Mouse (Mus musculus): ENCODE results near the gene Baz2b. TPM values are rescaled to one million over a fixed set of nuclear protein-coding genes. Genes with fewer than 3 reads are reported as not detected.
A peak's percentile ranks its signal among the peaks of the same experiment; 100 is the strongest.
"Not testable (repeated sequence)": the region's sequence is repeated elsewhere in the genome, so short reads cannot be mapped to it uniquely, and the experiment has no call there.

Gene Baz2b
- polyA plus RNA-seq, 1 experiment from 2014 or later, result 37.7 TPM

DNA sequence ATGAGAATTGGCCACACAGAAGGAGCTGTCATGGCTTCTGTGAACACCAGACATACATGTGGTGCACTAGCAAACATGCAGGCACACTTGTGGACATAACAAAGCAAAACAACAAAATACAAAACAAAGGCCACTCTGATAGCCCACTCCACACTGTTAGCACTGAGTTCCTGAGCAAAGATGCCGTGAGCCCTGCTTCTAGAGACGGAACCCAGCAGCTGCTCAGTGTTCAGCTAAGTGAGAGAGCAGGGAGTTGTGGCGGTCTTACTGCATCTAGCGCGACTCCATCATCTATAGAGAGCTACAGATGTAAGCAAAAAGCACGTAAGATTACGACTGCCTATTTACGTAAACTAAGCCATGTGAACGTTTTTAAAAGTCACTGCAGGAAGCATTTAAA lies 132.0 kb downstream of the Baz2b start:
- 88% methylated on average over 9 of the region's 9 CpGs for WGBS (ENCODE audit: missing documents)
- Histone ChIP-seq H3K79me2 (ENCODE audit: inconsistent target) (peaks cover 83% of the 10 kb centered on the region), H3K4me3 (ENCODE audit: inconsistent target) (no peak overlapping the region), H3K36me3 (ENCODE audit: inconsistent target) (no peaks in the 10 kb centered on the region), H3K27ac (peak overlapping the region; percentile 75)

DNA sequence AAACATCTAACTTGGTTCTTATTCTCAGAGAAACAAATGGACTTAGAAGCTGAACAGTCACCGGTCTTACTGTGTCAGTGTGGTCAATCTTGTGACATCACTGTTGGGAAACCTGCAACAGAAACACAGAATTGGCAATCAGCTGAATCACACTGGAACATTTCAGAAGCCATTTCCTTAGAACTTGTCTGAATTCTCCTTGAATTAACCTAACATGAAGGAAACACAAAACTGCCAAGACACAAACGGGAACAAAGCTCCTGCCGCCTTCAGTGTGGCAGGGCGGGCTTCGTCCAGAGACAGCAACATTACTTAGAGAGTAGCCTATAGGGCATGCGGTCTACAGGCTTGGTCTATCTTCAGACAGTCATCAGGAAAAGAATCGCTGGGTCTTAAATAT lies 132.8 kb downstream of the Baz2b start:
- H3K27ac ChIP-seq, result peak overlapping the region; percentile 75
- peaks cover 78% of the 10 kb centered on the region for H3K79me2 ChIP-seq (ENCODE audit: inconsistent target)
- H3K4me3 ChIP-seq (ENCODE audit: inconsistent target), result no peak overlapping the region; the same call in 1 of the 2 replicates
- WGBS (ENCODE audit: missing documents), result 1% methylated on average over 7 of the region's 7 CpGs
- no peaks in the 10 kb centered on the region for H3K36me3 ChIP-seq (ENCODE audit: inconsistent target)

DNA sequence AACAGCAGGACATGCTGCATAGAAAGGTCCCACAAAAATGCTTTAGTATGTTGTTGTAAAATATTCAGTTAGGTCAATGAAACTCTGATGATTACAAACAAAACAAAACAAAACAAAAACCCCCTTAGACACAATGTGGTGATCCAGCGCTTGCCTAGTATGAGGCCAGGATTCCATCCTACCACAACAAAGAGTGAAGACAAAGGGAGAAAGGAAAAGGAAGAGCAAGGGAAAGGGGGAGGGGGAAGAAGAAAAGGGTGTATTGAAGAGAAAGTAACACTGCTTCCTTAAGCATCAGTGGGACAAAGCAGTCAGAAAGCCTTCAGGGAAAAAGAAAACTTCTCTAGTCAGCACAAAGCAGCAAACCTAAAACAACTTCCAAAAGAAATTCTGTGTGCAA lies 133.6 kb downstream of the Baz2b start:
- WGBS (ENCODE audit: missing documents), result 50% methylated on average over 1 of the region's 1 CpGs
- Histone ChIP-seq H3K79me2 (ENCODE audit: inconsistent target) (peaks cover 70% of the 10 kb centered on the region), H3K27ac (peak overlapping the region; percentile 75), H3K36me3 (ENCODE audit: inconsistent target) (no peaks in the 10 kb centered on the region), H3K4me3 (ENCODE audit: inconsistent target) (no peak overlapping the region)

DNA sequence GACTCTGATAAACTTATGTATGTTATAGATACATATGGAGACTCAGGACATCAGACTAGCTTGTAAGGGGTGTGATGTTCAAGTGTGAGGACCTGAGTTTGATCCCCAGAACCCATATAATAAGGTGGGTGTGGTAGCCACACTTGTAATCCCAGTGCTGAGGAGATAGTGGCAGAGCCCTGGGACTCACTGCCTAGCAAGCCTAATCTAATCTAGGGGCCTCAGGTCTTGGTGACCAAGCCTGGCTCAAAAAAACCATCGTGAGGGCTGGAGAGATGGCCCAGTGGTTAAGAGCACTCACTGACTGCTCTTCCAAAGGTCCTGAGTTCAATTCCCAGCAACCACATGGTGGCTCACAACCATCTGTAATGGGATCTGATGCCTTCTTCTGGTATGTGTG lies 135.8 kb downstream of the Baz2b start:
- not testable (repeated sequence) for H3K4me3 ChIP-seq (ENCODE audit: inconsistent target); H3K36me3 ChIP-seq (ENCODE audit: inconsistent target); H3K27ac ChIP-seq
- 91% methylated on average over 1 of the region's 1 CpGs for whole genome bisulfite sequencing (ENCODE audit: missing documents)
- peaks cover 60% of the 10 kb centered on the region for H3K79me2 ChIP-seq (ENCODE audit: inconsistent target)

DNA sequence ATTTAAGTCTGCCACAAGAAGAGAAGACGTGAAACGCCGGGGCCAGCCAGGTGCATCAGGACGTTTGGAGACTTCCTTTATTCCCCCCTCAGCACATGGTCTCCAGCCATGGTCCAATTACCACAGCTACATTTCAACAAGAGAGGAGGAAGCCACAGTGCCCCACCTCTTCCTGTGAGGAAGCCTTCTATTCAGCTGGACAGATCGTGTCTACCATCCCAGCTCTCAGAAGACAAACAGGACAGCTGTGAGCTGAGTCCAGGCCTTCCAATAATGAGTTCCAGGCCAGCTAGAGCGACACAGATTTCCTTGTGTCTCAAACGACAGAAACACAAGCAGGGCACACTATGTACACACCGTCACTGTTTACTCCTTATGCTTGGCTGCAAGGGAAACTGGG lies 137.8 kb downstream of the Baz2b start:
- Histone ChIP-seq H3K36me3 (ENCODE audit: inconsistent target) (no peaks in the 10 kb centered on the region), H3K79me2 (ENCODE audit: inconsistent target) (peaks cover 67% of the 10 kb centered on the region; the same call in 1 of the 2 replicates), H3K27ac (peak overlapping the region; percentile 27), H3K4me3 (ENCODE audit: inconsistent target) (no peak overlapping the region)
- WGBS (ENCODE audit: missing documents), result 5% methylated on average over 8 of the region's 8 CpGs

DNA sequence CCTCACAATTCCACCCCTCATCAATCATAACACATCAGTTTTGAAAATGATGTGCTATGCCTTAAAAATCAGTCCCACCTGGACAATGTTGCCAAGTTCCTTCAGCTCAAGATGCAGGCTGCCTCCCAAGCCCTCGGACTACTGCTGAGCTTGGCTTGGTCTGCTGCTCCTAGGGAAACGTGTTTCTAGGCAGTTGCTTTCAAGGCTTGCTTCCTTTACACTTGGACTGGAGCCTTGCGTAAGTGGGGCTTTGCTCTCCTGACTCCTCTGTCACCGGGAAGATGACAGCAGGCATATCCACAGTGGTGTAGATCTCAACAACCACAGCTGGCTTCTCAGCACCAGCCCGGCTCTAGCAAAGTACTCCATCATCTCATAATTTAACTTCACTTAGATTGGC lies 138.7 kb downstream of the Baz2b start:
- WGBS (ENCODE audit: missing documents), result 32% methylated on average over 5 of the region's 5 CpGs
- no peak overlapping the region for H3K27ac ChIP-seq
- peaks cover 70% of the 10 kb centered on the region; the same call in 1 of the 2 replicates for H3K79me2 ChIP-seq (ENCODE audit: inconsistent target)
- H3K36me3 ChIP-seq (ENCODE audit: inconsistent target), result no peaks in the 10 kb centered on the region
- H3K4me3 ChIP-seq (ENCODE audit: inconsistent target), result no peak overlapping the region

DNA sequence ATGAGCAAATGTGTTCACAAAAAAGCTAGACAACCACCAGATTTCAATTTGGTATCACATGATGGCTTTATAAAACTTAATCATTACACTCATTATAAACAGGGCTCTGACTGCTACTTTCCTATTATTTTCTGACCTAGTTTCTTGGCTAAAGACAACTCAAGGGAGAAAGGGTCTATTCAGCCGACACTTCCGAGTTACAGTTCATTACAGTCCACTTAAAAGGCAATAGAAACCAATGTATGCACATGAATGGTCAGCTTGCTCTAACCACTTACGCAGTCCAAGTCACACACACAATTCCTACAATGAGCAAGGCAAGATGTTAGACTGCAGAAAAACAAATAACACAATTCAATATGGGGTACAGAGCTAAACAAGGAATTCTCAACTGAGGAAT lies 141.2 kb downstream of the Baz2b start:
- Histone ChIP-seq H3K79me2 (ENCODE audit: inconsistent target) (peaks cover 72% of the 10 kb centered on the region; the same call in 1 of the 2 replicates), H3K27ac (no peak overlapping the region), H3K36me3 (ENCODE audit: inconsistent target) (peaks cover 14% of the 10 kb centered on the region; the same call in 1 of the 2 replicates), H3K4me3 (ENCODE audit: inconsistent target) (no peak overlapping the region)
- WGBS (ENCODE audit: missing documents), result 100% methylated on average over 3 of the region's 3 CpGs

DNA sequence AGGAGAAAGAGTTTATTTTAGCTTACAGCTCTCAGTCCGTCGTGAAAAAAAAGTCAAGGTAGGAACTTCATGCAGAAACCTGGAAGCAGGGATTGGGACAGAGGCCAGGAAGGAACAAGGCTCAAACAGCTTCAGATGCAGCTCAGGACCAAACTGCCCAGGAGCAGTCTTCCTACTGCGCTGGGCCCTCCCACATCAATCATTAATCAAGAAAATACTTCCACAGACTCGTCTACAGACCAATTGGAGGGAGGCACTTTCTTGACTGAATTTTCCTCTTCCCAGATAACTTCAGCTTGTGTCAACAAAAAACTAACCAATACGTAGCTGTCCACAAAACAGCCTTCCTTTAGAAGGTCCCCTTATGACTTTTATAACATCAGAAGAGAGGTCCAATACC lies 144.2 kb downstream of the Baz2b start:
- peaks cover 85% of the 10 kb centered on the region; the same call in 1 of the 2 replicates for H3K79me2 ChIP-seq (ENCODE audit: inconsistent target)
- no peak overlapping the region for H3K4me3 ChIP-seq (ENCODE audit: inconsistent target)
- 95% methylated on average over 5 of the region's 5 CpGs for WGBS (ENCODE audit: missing documents)
- H3K27ac ChIP-seq, result no peak overlapping the region
- H3K36me3 ChIP-seq (ENCODE audit: inconsistent target), result peaks cover 14% of the 10 kb centered on the region; the same call in 1 of the 2 replicates

DNA sequence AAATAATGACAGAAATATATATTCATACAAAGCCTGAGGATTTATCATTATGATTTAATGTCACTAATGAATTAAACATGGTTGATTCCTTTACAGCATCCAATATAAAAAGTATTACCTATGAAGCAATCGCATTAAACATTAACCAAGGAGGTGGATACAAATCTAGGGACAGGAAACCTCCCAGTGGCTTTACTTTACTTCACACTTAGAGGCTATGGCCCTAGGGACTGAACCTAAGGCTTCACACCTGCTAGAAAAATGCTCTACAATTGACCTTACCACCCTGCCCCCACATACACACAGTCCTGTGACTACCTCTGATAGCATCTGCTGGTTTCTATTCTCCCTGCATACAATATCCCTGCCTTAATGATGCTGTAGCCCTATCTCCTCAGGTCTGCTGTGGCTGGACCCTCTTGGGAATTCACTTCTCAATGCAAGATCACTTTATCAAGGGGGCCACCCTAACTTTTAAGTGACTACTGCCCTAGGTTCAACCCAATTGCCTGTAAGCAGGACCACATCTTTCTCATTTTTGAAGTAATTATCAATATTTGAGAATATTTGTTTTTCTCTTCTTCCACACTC lies 149.4 kb downstream of the Baz2b start:
- Histone ChIP-seq H3K79me2 (ENCODE audit: inconsistent target) (peaks cover 81% of the 10 kb centered on the region; the same call in 1 of the 2 replicates), H3K36me3 (ENCODE audit: inconsistent target) (peaks cover 11% of the 10 kb centered on the region; the same call in 1 of the 2 replicates), H3K27ac (no peak overlapping the region), H3K4me3 (ENCODE audit: inconsistent target) (no peak overlapping the region)
- WGBS (ENCODE audit: missing documents), result 92% methylated on average over 1 of the region's 1 CpGs

DNA sequence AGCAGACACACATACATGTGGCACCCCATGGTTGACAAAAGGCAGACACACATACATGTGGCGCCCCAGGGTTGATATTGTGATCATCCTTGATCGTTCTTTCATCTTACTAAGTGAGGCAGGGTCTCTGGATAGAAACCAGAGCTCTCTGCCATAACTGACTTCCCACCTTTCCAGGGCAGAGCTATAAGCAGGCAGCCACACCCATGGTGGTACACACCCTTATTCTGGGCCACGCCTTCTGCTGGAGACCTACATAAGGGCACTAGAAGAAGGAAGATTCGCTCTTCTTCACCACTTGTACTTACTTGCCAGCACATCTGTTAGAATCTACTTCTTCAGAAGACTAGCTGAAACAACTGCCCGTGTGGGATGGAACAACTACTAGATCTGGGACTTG lies 150.3 kb downstream of the Baz2b start:
- no peak overlapping the region for H3K27ac ChIP-seq
- H3K36me3 ChIP-seq (ENCODE audit: inconsistent target), result peaks cover 2% of the 10 kb centered on the region; the same call in 1 of the 2 replicates
- no peak overlapping the region for H3K4me3 ChIP-seq (ENCODE audit: inconsistent target)
- peaks cover 75% of the 10 kb centered on the region; the same call in 1 of the 2 replicates for H3K79me2 ChIP-seq (ENCODE audit: inconsistent target)
- WGBS (ENCODE audit: missing documents), result 95% methylated on average over 5 of the region's 5 CpGs

DNA sequence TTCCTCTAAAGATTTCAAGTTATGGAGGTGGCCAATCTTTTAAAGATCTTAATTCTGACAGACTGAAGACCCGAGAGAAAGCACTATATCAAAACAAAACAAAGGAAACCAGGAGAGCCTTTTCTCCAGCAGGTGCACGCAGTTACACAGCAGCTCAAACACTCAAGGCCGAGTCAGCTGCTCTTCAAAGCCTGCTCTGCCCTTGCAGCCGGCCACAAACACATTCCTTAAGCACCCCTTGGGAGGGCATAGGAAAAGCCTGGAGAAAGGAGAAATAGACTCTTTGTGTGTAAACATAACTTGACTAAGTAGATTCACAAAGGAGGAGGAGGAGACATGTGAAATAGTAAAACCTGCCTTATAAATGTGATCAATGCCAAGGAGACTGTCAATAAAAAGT lies 153.6 kb downstream of the Baz2b start:
- H3K27ac ChIP-seq, result no peak overlapping the region
- H3K4me3 ChIP-seq (ENCODE audit: inconsistent target), result no peak overlapping the region
- no peaks in the 10 kb centered on the region for H3K36me3 ChIP-seq (ENCODE audit: inconsistent target)
- 97% methylated on average over 4 of the region's 4 CpGs for WGBS (ENCODE audit: missing documents)
- peaks cover 81% of the 10 kb centered on the region; the same call in 1 of the 2 replicates for H3K79me2 ChIP-seq (ENCODE audit: inconsistent target)

DNA sequence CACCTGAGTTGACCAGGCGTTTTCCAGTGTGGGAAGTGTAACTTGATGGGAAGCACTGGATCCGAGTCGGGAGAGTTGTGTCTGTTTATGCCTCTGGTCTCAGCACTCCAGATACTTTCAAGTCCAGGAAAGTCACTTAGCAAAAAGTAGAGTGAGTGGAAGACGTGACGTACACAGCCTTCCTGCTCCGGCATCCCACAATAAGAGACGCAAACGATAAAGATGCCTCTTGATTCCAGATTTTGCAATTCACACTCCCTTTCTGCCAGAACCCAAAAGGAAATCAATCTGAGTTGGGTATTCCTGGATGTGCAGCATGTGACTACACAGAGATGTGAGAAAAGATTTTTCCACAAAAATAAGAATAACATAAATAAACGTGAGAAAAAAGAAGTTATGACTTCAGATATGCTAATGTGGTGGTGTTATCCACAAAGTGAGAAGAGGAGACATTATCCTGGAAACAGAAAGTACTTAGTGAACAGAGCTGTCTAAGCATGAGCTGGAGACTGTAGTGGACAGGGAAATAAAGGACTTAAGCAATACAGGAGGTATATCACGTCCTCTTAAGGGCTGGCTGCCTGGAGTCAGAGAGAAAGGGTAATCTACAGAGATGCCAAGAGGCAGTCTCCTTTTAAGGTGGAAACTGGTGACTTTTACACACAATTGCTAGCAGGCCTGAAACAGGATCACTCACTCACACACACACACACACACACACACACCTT lies 154.7 kb downstream of the Baz2b start:
- H3K79me2 ChIP-seq (ENCODE audit: inconsistent target), result peaks cover 80% of the 10 kb centered on the region; the same call in 1 of the 2 replicates
- 82% methylated on average over 10 of the region's 10 CpGs for WGBS (ENCODE audit: missing documents)
- no peak overlapping the region for H3K27ac ChIP-seq
- H3K4me3 ChIP-seq (ENCODE audit: inconsistent target), result no peak overlapping the region
- no peaks in the 10 kb centered on the region for H3K36me3 ChIP-seq (ENCODE audit: inconsistent target)

DNA sequence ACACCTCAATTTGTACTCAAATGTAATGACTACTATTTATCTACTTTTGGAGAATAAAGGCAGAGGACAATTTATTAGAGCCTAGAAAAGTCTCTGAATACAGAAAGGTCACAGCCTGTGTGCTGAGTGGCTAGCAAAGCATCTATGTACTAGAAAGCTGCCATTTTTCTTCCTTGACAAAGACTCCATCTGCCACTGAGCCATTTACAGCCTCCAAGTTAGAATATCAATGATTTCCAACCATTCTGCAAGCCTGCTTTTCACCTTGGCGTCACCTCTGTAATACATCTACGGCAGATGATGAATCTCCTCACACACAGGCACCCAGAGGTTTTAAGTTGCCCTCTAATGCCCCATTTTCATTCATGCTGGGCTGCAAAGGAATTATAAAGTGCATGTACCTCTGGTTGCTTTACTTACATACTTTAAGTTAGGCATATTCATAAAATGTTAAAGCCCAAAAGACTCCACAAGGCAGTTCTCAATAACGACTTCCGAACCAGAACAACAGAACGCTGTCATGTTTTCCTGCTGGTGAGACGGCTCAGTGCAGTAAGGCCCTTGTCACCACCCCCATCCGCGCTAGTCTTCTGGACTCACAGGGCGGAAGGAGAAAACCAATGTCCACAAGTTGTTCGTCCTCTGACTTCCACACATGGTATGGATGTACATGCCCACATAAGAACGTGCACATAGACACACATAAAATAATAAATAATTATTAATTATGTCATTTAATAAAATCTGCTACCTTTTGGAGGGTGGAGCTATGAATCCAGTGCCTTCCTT lies 156.2 kb downstream of the Baz2b start:
- no peak overlapping the region for H3K4me3 ChIP-seq (ENCODE audit: inconsistent target)
- 92% methylated on average over 11 of the region's 11 CpGs for WGBS (ENCODE audit: missing documents)
- no peaks in the 10 kb centered on the region for H3K36me3 ChIP-seq (ENCODE audit: inconsistent target)
- H3K79me2 ChIP-seq (ENCODE audit: inconsistent target), result peaks cover 85% of the 10 kb centered on the region; the same call in 1 of the 2 replicates
- no peak overlapping the region for H3K27ac ChIP-seq

DNA sequence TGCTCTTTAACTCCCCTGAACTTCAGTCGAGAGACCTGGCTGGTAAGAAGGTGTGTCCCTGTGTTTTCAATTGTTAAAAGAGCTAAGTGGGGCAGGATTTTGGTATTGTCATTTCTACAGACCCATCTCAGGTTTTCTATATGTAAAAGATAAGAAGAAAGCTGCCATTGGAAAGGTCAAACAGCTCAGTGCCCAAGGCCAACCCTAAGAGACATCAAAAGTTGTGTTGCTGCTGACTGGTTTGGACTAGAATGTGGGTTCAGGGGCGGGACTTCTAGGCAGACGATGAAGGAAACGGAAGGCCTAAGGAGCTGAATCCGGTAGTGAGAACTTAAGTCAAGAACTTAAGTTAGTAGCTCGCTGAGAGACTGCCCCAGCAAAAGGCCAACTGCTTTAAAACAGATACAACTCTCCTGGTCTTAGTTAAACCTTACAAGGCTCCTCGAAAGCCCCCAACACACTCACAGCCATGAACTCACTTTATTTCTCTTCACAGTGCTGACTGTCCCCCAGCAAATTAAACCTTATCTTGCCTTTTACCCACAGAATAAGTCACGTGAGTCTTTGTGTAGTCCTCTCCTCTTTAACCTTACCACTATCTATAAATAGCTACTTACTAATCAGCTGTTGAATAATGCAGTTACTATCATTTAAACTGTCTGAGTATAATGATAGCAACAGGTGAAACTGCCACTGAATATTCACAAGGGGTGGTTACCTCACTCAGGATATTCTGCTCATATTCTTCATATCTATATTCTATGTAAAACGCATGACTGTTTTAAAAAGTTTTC lies 158.8 kb downstream of the Baz2b start:
- Histone ChIP-seq H3K36me3 (ENCODE audit: inconsistent target) (no peaks in the 10 kb centered on the region), H3K4me3 (ENCODE audit: inconsistent target) (no peak overlapping the region), H3K79me2 (ENCODE audit: inconsistent target) (peaks cover 75% of the 10 kb centered on the region; the same call in 1 of the 2 replicates), H3K27ac (no peak overlapping the region)
- WGBS (ENCODE audit: missing documents), result 82% methylated on average over 9 of the region's 9 CpGs
